14 mouse cellular contexts compared by ENCODE assay signal in the genomic region with DNA sequence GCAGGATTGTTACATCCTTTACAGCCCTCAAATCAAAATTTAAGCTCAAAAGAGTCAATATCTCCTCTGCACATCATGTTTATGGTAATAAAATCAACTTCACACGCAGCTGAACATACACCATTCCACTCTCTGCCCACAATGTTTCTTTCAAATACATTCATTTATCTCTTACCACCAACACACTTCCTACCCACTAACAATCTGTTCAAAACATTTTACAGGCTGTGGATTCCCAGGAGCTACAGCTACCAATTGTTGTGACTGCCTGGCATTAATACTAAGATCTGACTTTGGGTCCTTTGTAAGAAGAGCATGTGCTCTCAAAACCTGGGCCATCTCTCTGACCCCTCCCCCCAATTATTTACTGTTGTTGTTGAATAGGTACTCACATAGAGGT.
"Had no signal": no experiment of that assay in that cellular context is flagged by ENCODE, and none has a peak within 500 bp of the region (broad histone marks: within the 10 kb centered on the region; RNA-seq: fewer than 3 reads in every experiment).

No protein-coding gene starts in this region.

- ATAC-seq: intestine, embryonic 15.5 days; liver, postnatal 0 days; lung, postnatal 0 days; midbrain, embryonic 15.5 days had no signal

- DNase-seq: kidney, adult 18-20 months; kidney, adult 9 months; kidney, postnatal 14 days; kidney, postnatal 4 days; liver, postnatal 0 days; lung, embryonic 14.5 days; retina, postnatal 1 day; right cerebral cortex, postnatal 25 days; spleen, adult 18-20 months; thymus, adult 18-20 months; thymus, postnatal 36 days had no signal
